Mouse (Mus musculus): ENCODE data around the gene Rras2.
A peak's percentile ranks its signal among the peaks of the same experiment; 100 is the strongest.

The Rras2 gene

GRCm38 (mm10) chr7:114028828-114029227 is 88.8 kb downstream of the Rras2 start:
- no peak for DNase-seq (ENCODE audit: low spot score)

- DNase-seq (ENCODE audit: low spot score), result no peak
Measured at GRCm38 (mm10) chr7:114027406-114027805, 90.2 kb downstream of the Rras2 start.

GRCm38 (mm10) chr7:114026923-114027322 is 90.7 kb downstream of the Rras2 start:
- no peak for DNase-seq (ENCODE audit: low spot score)

GRCm38 (mm10) chr7:114020704-114021093 is 96.9 kb downstream of the Rras2 start:
- peak; percentile 74 for DNase-seq (ENCODE audit: low spot score)

- peak; percentile 7 for DNase-seq (ENCODE audit: low spot score)
Measured at GRCm38 (mm10) chr7:114020057-114020703, 97.4 kb downstream of the Rras2 start.

GRCm38 (mm10) chr7:114018861-114019260 is 98.7 kb downstream of the Rras2 start:
- no peak for DNase-seq (ENCODE audit: low spot score)

- no peak for DNase-seq (ENCODE audit: low spot score)
Measured at GRCm38 (mm10) chr7:114016001-114016949, 101.3 kb downstream of the Rras2 start.

GRCm38 (mm10) chr7:114011726-114012443 is 105.7 kb downstream of the Rras2 start:
- DNase-seq (ENCODE audit: low spot score), result no peak

GRCm38 (mm10) chr7:114007565-114007964 is 110.0 kb downstream of the Rras2 start:
- DNase-seq (ENCODE audit: low spot score), result peak; percentile 16

- DNase-seq (ENCODE audit: low spot score), result no peak
Measured at GRCm38 (mm10) chr7:114006456-114006855, 111.1 kb downstream of the Rras2 start.

- no peak for DNase-seq (ENCODE audit: low spot score)
Measured at GRCm38 (mm10) chr7:114005499-114005898, 112.1 kb downstream of the Rras2 start.

- DNase-seq (ENCODE audit: low spot score), result no peak
Measured at GRCm38 (mm10) chr7:114004171-114004570, 113.4 kb downstream of the Rras2 start.

GRCm38 (mm10) chr7:113997675-113998354 is 119.8 kb downstream of the Rras2 start:
- DNase-seq (ENCODE audit: low spot score), result no peak
